Mouse (Mus musculus) limb, embryonic 15.5 days (tissue): ENCODE measurements around the gene Kat14. TPM values are rescaled to one million over a fixed set of nuclear protein-coding genes. Genes with fewer than 3 reads are reported as not detected.
A peak's percentile ranks its signal among the peaks of the same experiment; 100 is the strongest.

Source experiments
- ATAC-seq: fragments of 200-750 bp; cut with Nextera tagmentation; 2 replicates; pipeline ENCODE4 v1.8.0; 2017; ENCODE audit warnings: low read depth, moderate TSS enrichment; ENCODE audit not compliant: insufficient number of reproducible peaks, low FRiP score, low TSS enrichment
- H3K27ac ChIP-seq: fragments of 300-500 bp; sonication (generic); 2 replicates; pipeline ENCODE4 v1.5.1; 2015; ENCODE audit warnings: moderate library complexity, mild to moderate bottlenecking, inconsistent platforms
- H3K27me3 ChIP-seq: fragments of 300-500 bp; sonication (generic); 2 replicates; pipeline ENCODE4 v1.6.1; 2015; ENCODE audit warnings: inconsistent platforms
- H3K36me3 ChIP-seq: fragments of 300-500 bp; sonication (generic); 2 replicates; pipeline ENCODE4 v1.6.1; 2015; ENCODE audit warnings: inconsistent platforms
- H3K4me1 ChIP-seq: fragments of 300-500 bp; sonication (generic); 2 replicates; pipeline ENCODE4 v1.6.1; 2015; ENCODE audit warnings: inconsistent platforms
- H3K4me2 ChIP-seq: fragments of 300-500 bp; sonication (generic); 2 replicates; pipeline ENCODE4 v1.6.1; 2015; ENCODE audit warnings: mild to moderate bottlenecking, inconsistent platforms
- H3K4me3 ChIP-seq: fragments of 300-500 bp; sonication (generic); 2 replicates; pipeline ENCODE4 v1.5.1; 2015; ENCODE audit warnings: mild to moderate bottlenecking, inconsistent platforms
- H3K9ac ChIP-seq: fragments of 300-500 bp; sonication (generic); 2 replicates; pipeline ENCODE4 v1.6.1; 2015; ENCODE audit warnings: inconsistent platforms
- H3K9me3 ChIP-seq: fragments of 300-500 bp; sonication (generic); 2 replicates; pipeline ENCODE4 v1.6.1; 2016; ENCODE audit warnings: inconsistent platforms
- WGBS: fragments of 180-500 bp; shearing (Covaris S2); methylation state at CpG from one replicate; pipeline ENCODE4 v1.1.7; 2015; 5-methylcytosine and 5-hydroxymethylcytosine counted together
- polyA plus RNA-seq: library from polyadenylated mRNA; unstranded; fragments of >200 nt; fragmentation: Nextera tagmentation; extraction: Ambion mirVana; gene quantifications from 2 replicates; pipeline ENCODE4 v1.2.1, GENCODE M21; 2015

Kat14 gene
- polyA plus RNA-seq, result 40.1 and 41.8 TPM in 2 replicates

GRCm38 (mm10) chr2:144368400-144369019 lies at the start of gene Kat14, which contains the start of gene Pet117:
Gene Kat14 (plus strand): TSS chr2:144368983.
Gene Pet117 (plus strand): TSS chr2:144368996.
- Histone ChIP-seq H3K9ac (peak within 1 kb of the TSS; percentile 61), H3K4me3 (peak within 1 kb of the TSS; percentile 70), H3K27ac (peak within 1 kb of the TSS; percentile 93), H3K4me2 (peak within 1 kb of the TSS; percentile 52), H3K27me3 (no peaks in the 10 kb centered on the region), H3K4me1 (peaks cover 11% of the 10 kb centered on the region; the same call in 1 of the 2 replicates), H3K36me3 (peaks cover 4% of the 10 kb centered on the region), H3K9me3 (no peaks in the 10 kb centered on the region)
- WGBS, result 4% methylated on average over 38 of the region's 38 CpGs
- ATAC-seq, result peak; percentile 93

GRCm38 (mm10) chr2:144324218-144324617 lies 44.6 kb upstream of the Kat14 start:
- Histone ChIP-seq H3K9me3 (no peaks in the 10 kb centered on the region), H3K4me3 (no peak overlapping the region), H3K27ac (no peak overlapping the region), H3K27me3 (peaks cover 13% of the 10 kb centered on the region; the same call in 1 of the 2 replicates), H3K9ac (no peak overlapping the region), H3K36me3 (no peaks in the 10 kb centered on the region), H3K4me1 (no peaks in the 10 kb centered on the region), H3K4me2 (no peak overlapping the region)
- no peak for ATAC-seq
- 60% methylated on average over 3 of the region's 3 CpGs for WGBS

DNA sequence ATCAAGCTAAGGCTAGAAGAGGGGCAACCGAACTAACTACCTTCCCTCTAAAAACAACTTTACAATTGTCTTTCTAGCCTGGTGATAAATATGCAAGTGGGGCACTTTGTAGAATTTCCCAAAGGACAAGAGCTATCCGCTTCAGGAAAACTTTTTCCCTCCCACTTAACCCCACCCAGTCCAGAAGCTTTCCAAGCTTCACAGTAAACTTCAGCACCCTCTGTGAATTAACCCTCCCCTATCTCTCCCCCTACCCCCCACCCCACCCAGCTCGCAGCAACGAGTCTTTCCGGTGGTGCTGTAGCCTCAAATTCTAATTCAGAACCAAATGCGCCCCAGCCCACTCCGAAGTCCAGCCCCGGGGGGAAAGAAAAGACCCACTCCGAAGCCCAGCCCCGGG lies 39.3 kb upstream of the Kat14 start:
- Histone ChIP-seq H3K4me3 (peak overlapping the region; percentile 56; the same call in 1 of the 2 replicates), H3K36me3 (no peaks in the 10 kb centered on the region), H3K27me3 (peaks cover 62% of the 10 kb centered on the region), H3K4me2 (peak overlapping the region; percentile 99), H3K27ac (no peak overlapping the region), H3K9ac (no peak overlapping the region), H3K9me3 (no peaks in the 10 kb centered on the region), H3K4me1 (peaks cover 39% of the 10 kb centered on the region)
- no peak for ATAC-seq
- WGBS, result 3% methylated on average over 5 of the region's 10 CpGs

DNA sequence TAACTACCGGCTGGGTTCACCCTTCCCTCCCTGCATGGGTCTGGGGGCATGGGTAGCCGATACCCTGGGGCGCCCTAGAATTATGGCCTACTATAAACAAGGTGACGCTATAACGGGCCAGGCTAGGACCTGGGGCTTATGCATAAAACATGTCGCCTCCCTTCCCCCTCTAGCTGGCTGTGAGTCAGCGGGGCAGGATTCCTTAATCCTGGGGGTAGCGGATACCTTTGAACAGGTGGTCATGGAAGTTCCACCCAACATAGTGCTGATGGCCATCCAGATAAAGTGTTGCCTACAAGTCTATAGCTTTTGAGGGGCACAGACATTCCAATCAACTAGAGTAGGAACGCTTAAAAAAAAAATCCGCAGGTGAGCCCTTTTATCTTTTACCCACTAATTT lies 38.8 kb upstream of the Kat14 start:
- peaks cover 39% of the 10 kb centered on the region for H3K4me1 ChIP-seq
- H3K9me3 ChIP-seq, result no peaks in the 10 kb centered on the region
- H3K27me3 ChIP-seq, result peaks cover 65% of the 10 kb centered on the region
- H3K9ac ChIP-seq, result no peak overlapping the region
- H3K27ac ChIP-seq, result no peak overlapping the region
- no peak for ATAC-seq
- H3K36me3 ChIP-seq, result no peaks in the 10 kb centered on the region
- H3K4me2 ChIP-seq, result peak overlapping the region; percentile 99
- peak overlapping the region; percentile 56 for H3K4me3 ChIP-seq
- 1% methylated on average over 10 of the region's 10 CpGs for WGBS

DNA sequence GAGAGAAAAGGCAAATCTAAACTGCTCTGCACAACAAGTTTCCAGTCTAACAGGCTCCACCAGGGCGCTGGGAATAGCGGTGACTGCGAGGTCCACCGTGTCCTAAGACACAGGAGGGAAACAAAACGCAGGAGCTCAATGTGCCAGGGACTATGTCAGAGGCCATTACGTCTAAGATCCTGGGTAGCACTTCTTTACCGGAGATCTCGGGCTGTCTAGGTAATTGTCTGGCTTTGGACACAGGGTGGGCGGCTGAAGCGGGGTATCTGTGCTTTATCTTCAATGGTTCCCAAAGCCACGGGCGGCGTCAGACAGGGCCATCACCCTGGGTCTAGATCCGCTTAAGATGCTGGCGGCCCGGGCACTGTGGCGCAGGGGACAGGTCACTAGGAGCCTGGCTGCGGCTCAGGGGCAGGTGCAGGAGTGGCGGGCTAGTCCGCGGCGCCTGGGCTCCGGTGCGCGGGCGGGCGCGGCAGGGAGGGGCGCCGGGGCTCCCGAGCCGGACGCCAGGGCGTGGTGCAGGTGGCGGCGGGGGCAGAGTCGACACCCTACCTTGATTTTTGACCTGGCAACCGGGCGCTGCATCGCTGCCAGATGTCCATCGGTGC lies 38.3 kb upstream of the Kat14 start:
- 1% methylated on average over 41 of the region's 41 CpGs for WGBS
- peaks cover 39% of the 10 kb centered on the region for H3K4me1 ChIP-seq
- H3K27me3 ChIP-seq, result peaks cover 70% of the 10 kb centered on the region
- H3K4me3 ChIP-seq, result peak overlapping the region; percentile 56
- H3K9me3 ChIP-seq, result no peaks in the 10 kb centered on the region
- peak overlapping the region; percentile 39 for H3K9ac ChIP-seq
- H3K36me3 ChIP-seq, result no peaks in the 10 kb centered on the region
- H3K27ac ChIP-seq, result no peak overlapping the region
- ATAC-seq, result no peak
- H3K4me2 ChIP-seq, result peak overlapping the region; percentile 99

- H3K9ac ChIP-seq, result peak overlapping the region; percentile 39
- no peak overlapping the region for H3K27ac ChIP-seq
- H3K4me2 ChIP-seq, result peak overlapping the region; percentile 99
- peak overlapping the region; percentile 56 for H3K4me3 ChIP-seq
- H3K4me1 ChIP-seq, result peaks cover 39% of the 10 kb centered on the region
- H3K27me3 ChIP-seq, result peaks cover 71% of the 10 kb centered on the region
- WGBS, result under 1% methylated on average over 50 of the region's 50 CpGs
- no peaks in the 10 kb centered on the region for H3K36me3 ChIP-seq
- H3K9me3 ChIP-seq, result no peaks in the 10 kb centered on the region
- ATAC-seq, result no peak
These were observed 37.8 kb upstream of the Kat14 start for GRCm38 (mm10) chr2:144330960-144331371.

DNA sequence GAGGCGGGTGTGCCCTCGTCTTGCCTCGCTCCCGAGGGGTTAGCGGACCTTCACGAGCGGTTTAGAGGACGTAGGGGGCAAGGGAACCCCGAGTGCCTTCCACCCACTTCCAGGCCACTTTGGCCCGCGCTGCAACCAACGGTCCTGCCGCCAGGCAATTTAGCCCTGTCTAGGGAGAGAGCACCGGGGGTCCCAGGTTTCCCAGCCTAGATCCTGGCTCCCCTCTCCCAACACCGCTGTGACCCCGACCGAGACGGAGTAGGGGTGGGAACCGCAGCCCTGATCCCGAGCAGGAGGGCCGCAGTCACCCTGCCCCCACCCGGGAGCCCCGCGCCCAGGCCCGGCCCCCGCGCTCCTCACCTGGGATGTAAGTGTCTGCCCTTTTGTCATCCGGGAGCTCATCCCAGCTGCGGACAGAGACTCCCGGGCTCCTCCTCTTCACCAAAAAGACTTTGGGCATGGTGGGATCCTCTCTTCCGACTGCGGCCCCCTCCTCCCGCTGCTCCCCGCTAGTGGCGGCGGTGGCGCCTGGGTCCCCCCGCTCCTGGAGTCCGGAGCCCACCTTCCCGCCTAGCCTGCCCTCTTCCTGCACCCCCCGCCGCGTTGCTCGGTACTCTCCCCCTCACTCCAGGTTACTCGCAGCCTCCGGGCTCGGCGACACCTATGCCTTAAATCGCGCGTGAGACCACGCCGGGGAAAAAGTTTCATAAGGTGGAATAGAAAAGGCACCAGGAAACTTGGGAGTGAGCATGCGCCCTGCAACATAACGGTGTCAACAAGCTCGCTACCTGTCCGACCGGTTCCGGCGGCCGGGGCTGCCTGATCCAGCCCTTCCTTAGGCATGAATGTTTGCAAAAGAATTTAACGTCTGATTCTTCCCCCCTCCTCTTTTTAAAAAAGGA lies 37.1 kb upstream of the Kat14 start, which contains the start of gene Ovol2:
Gene Ovol2 (minus strand): TSS at position 746 of the 902 bp plus-strand sequence.
- peak within 1 kb of the TSS; percentile 56 for H3K4me3 ChIP-seq
- H3K27me3 ChIP-seq, result peaks cover 71% of the 10 kb centered on the region
- no peak within 1 kb of the TSS for H3K27ac ChIP-seq
- H3K9me3 ChIP-seq, result no peaks in the 10 kb centered on the region
- no peak for ATAC-seq
- H3K4me1 ChIP-seq, result peaks cover 39% of the 10 kb centered on the region
- H3K9ac ChIP-seq, result peak within 1 kb of the TSS; percentile 39
- 1% methylated on average over 62 of the region's 62 CpGs for WGBS
- H3K36me3 ChIP-seq, result no peaks in the 10 kb centered on the region
- peak within 1 kb of the TSS; percentile 99 for H3K4me2 ChIP-seq

- 4% methylated on average over 9 of the region's 9 CpGs for WGBS
- Histone ChIP-seq H3K27me3 (peaks cover 71% of the 10 kb centered on the region), H3K36me3 (no peaks in the 10 kb centered on the region), H3K27ac (no peak overlapping the region), H3K4me3 (peak overlapping the region; percentile 27; the same call in 1 of the 2 replicates), H3K4me1 (peaks cover 39% of the 10 kb centered on the region), H3K9ac (no peak overlapping the region), H3K9me3 (no peaks in the 10 kb centered on the region), H3K4me2 (peak overlapping the region; percentile 99)
- no peak for ATAC-seq
These were observed 36.3 kb upstream of the Kat14 start for GRCm38 (mm10) chr2:144332486-144332885.

DNA sequence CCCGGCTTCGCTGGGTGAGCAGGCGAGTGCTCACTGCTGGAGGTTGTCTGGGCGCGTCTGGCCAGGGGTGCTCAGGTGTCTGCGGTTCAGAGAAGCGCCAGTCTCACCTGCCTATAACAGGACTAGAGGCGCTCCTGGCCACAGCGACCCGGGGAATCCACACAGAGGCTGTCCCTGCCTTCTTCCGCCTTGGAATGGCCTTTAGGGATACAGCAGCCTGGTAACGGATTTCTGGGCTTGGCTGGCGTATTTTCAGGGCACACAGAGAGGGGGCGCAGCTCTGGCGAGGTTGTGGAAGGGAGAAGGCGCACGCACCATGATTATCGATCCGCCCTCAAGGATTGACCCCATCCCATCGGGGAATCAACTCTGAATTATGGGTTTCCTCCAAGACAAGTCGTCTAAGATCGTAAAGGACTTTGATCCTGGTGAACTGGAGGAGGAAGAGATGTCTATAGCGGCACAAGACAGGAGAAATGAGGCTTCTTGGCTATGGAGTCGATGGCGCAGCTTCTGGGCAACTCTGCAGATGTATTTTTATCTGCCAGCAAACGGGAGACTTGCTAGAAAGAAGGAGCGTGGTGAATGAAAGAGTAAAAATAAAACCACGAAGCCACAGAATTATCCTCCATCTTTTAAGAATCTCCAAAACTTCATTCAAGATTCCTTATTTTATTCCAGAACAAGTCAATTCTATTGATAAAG lies 35.5 kb upstream of the Kat14 start:
- no peak for ATAC-seq
- H3K4me3 ChIP-seq, result peak overlapping the region; percentile 27
- no peak overlapping the region for H3K9ac ChIP-seq
- peaks cover 39% of the 10 kb centered on the region for H3K4me1 ChIP-seq
- peaks cover 65% of the 10 kb centered on the region for H3K27me3 ChIP-seq
- H3K4me2 ChIP-seq, result peak overlapping the region; percentile 45
- 6% methylated on average over 28 of the region's 28 CpGs for WGBS
- H3K27ac ChIP-seq, result no peak overlapping the region
- no peaks in the 10 kb centered on the region for H3K36me3 ChIP-seq
- H3K9me3 ChIP-seq, result no peaks in the 10 kb centered on the region

- 65% methylated on average over 3 of the region's 3 CpGs for WGBS
These were observed 31.6 kb upstream of the Kat14 start for GRCm38 (mm10) chr2:144337230-144337629.

GRCm38 (mm10) chr2:144337701-144338100 lies 31.1 kb upstream of the Kat14 start:
- H3K4me3 ChIP-seq, result no peak overlapping the region
- no peak overlapping the region for H3K4me2 ChIP-seq
- H3K9ac ChIP-seq, result no peak overlapping the region
- 62% methylated on average over 7 of the region's 8 CpGs for WGBS
- H3K4me1 ChIP-seq, result peaks cover 7% of the 10 kb centered on the region
- no peaks in the 10 kb centered on the region for H3K9me3 ChIP-seq
- peaks cover 24% of the 10 kb centered on the region for H3K27me3 ChIP-seq
- H3K36me3 ChIP-seq, result no peaks in the 10 kb centered on the region
- ATAC-seq, result no peak
- H3K27ac ChIP-seq, result no peak overlapping the region

More at GRCm38 (mm10) chr2:144337230-144337629, 31.6 kb upstream of the Kat14 start:
- no peak overlapping the region for H3K9ac ChIP-seq
- peaks cover 28% of the 10 kb centered on the region for H3K27me3 ChIP-seq
- H3K27ac ChIP-seq, result no peak overlapping the region
- H3K4me2 ChIP-seq, result no peak overlapping the region
- no peaks in the 10 kb centered on the region for H3K9me3 ChIP-seq
- no peak for ATAC-seq
- H3K36me3 ChIP-seq, result no peaks in the 10 kb centered on the region
- H3K4me3 ChIP-seq, result no peak overlapping the region
- H3K4me1 ChIP-seq, result peaks cover 12% of the 10 kb centered on the region
